ENCODE assay signal across 9 mouse cellular contexts in genomic region chr4:64065266-64065665, GRCm38 (mm10). TPM values are rescaled to one million over a fixed set of nuclear protein-coding genes. Genes with fewer than 3 reads are reported as not detected.
DNase-seq lines count a peak whose midpoint lies in the region; ATAC-seq and TF ChIP-seq lines count a peak whose summit lies in the region.
"Had no signal": no experiment of that assay in that cellular context is flagged by ENCODE, and none has a peak within 500 bp of the region (broad histone marks: within the 10 kb centered on the region; RNA-seq: fewer than 3 reads in every experiment).

No protein-coding gene starts in this region.

- H3K4me3 ChIP-seq in kidney, embryonic 16.5 days (ENCODE audit: low read length), result peak overlapping the region; percentile 26
- 0 out of 2 replicates have a peak overlapping the region, but pooled peaks have one; percentile 19 for H3K4me3 ChIP-seq in brown adipose tissue, adult 24 weeks (ENCODE audit: insufficient read depth, low read depth, low read length)
- H3K4me3 ChIP-seq in embryonic fibroblast, embryonic 13.5 days (ENCODE audit: insufficient read depth, low read length), result no peak overlapping the region
- H3K4me3 ChIP-seq in limb, embryonic 13.5 days, result 0 out of 2 replicates have a peak overlapping the region, but pooled peaks have one; percentile 24

- DNase-seq in kidney, postnatal 4 days, result no peak
- no peak for DNase-seq in adipocyte (ENCODE audit: low spot score)
- DNase-seq: midbrain, embryonic 14.5 days; thymus, postnatal 25 days had no signal

- peak overlapping the region; percentile 41 for H3K4me2 ChIP-seq in kidney, embryonic 16.5 days (replicated peaks; ENCODE audit: low read depth, low read length)
- peak overlapping the region; percentile 48 for H3K4me2 ChIP-seq in limb, embryonic 13.5 days (replicated peaks)

- no peak for TF ChIP-seq POLR2A in embryonic fibroblast, embryonic 13.5 days (IDR thresholded peaks at IDR 0.05; ENCODE audit: low read depth, low read length)

- no peaks in the 10 kb centered on the region for H3K36me3 ChIP-seq in kidney, embryonic 16.5 days (ENCODE audit: insufficient read depth, low read length)
- no peaks in the 10 kb centered on the region for H3K36me3 ChIP-seq in limb, embryonic 13.5 days

- no peaks in the 10 kb centered on the region for H3K9me3 ChIP-seq in kidney, embryonic 16.5 days (ENCODE audit: low read length)
- no peaks in the 10 kb centered on the region for H3K9me3 ChIP-seq in limb, embryonic 13.5 days

- 0 out of 2 replicates have a peak overlapping the region, but pooled peaks have one; percentile 34 for H3K9ac ChIP-seq in kidney, embryonic 16.5 days (replicated peaks; ENCODE audit: low read length)
- H3K9ac ChIP-seq in limb, embryonic 13.5 days, result 0 out of 2 replicates have a peak overlapping the region, but pooled peaks have one; percentile 48

- no peaks in the 10 kb centered on the region for H3K27me3 ChIP-seq in kidney, embryonic 16.5 days (ENCODE audit: insufficient read depth, low read length)
- H3K27me3 ChIP-seq in limb, embryonic 13.5 days, result no peaks in the 10 kb centered on the region

- no peak overlapping the region for H3K27ac ChIP-seq in kidney, embryonic 16.5 days (ENCODE audit: low read length)
- no peak overlapping the region for H3K27ac ChIP-seq in brown adipose tissue, adult 24 weeks (replicated peaks; ENCODE audit: low read depth, low read length)
- peak overlapping the region; percentile 21; the same call in 1 of the 2 replicates for H3K27ac ChIP-seq in embryonic fibroblast, embryonic 13.5 days (ENCODE audit: insufficient read depth, low read length)
- H3K27ac ChIP-seq in limb, embryonic 13.5 days, result no peak overlapping the region; the same call in 1 of the 2 replicates

- ATAC-seq in kidney, embryonic 16.5 days (ENCODE audit: low FRiP score, low TSS enrichment), result peak; percentile 94
- ATAC-seq in limb, embryonic 13.5 days (ENCODE audit: low FRiP score, low read depth), result peak; percentile 85
- no peak; the same call in 1 of the 2 replicates for ATAC-seq in granulocyte monocyte progenitor cell, adult 5-6 weeks (replicated peaks; ENCODE audit: poor library complexity, severe bottlenecking)

- H3K4me1 ChIP-seq in kidney, embryonic 16.5 days (ENCODE audit: insufficient read depth, low read length), result peaks cover 7% of the 10 kb centered on the region; the same call in 1 of the 2 replicates
- peaks cover 2% of the 10 kb centered on the region; the same call in 1 of the 2 replicates for H3K4me1 ChIP-seq in brown adipose tissue, adult 24 weeks (ENCODE audit: control insufficient read depth, insufficient read depth, insufficient read length, low read length)
- peaks cover 8% of the 10 kb centered on the region for H3K4me1 ChIP-seq in embryonic fibroblast, embryonic 13.5 days (ENCODE audit: control insufficient read depth, insufficient read depth, low read length)
- H3K4me1 ChIP-seq in limb, embryonic 13.5 days, result peaks cover 9% of the 10 kb centered on the region; the same call in 1 of the 2 replicates

- no peak for TF ChIP-seq CTCF in embryonic fibroblast, embryonic 13.5 days (IDR thresholded peaks at IDR 0.05; ENCODE audit: borderline replicate concordance, insufficient read depth, low read length)

- 13% methylated on average over 10 of the region's 10 CpGs for WGBS in kidney, embryonic 16.5 days
- 22% methylated on average over 10 of the region's 10 CpGs for WGBS in limb, embryonic 13.5 days

RNA-seq across cellular contexts. Expression of gene Tnc, which starts 18.5 kb away (rescaled TPM):
- 21.6 and 23.1 TPM in 2 replicates for polyA plus RNA-seq in kidney, embryonic 16.5 days (2015; fragmentation: Nextera tagmentation; extraction: Ambion mirVana)
- 0.28 and 1.1 TPM in 2 replicates for polyA plus RNA-seq in brown adipose tissue, adult 24 weeks (2012; ENCODE audit: insufficient read depth, insufficient read length, missing spikeins)
- 849 and 1,178 TPM in 2 replicates for polyA plus RNA-seq in embryonic fibroblast, embryonic 13.5 days (2011; ENCODE audit: insufficient read length, low read depth, missing spikeins)
- 51.8 and 65.4 TPM in 2 replicates for polyA plus RNA-seq in limb, embryonic 13.5 days (2015; fragmentation: Nextera tagmentation; extraction: Ambion mirVana)
- total RNA-seq in granulocyte monocyte progenitor cell, adult 5-6 weeks (2014; fragmentation: Nextera tagmentation), result not detected in 2 replicates
- 0.17 TPM in 1 of 2 replicates, not detected in the other for total RNA-seq in granulocyte monocyte progenitor cell, adult 5-6 weeks (2017)

Comparison
In these comparisons a context has a peak if more than half of its experiments do, and no peak if none do; other contexts are left out.
1. RNA of gene Tnc, which starts 18.5 kb away (polyA plus RNA-seq): 849 to 1,178 TPM in embryonic fibroblast, embryonic 13.5 days, 51.8 to 65.4 TPM in limb, embryonic 13.5 days and 21.6 to 23.1 TPM in kidney, embryonic 16.5 days; 0.28 to 1.1 TPM in brown adipose tissue, adult 24 weeks; every median in the first group is over 10 times any median in the second.